Mouse (Mus musculus) erythroblast, adult 5-6 weeks (primary cell): Measurements from ENCODE around the gene Sidt1. TPM values are rescaled to one million over a fixed set of nuclear protein-coding genes. Genes with fewer than 3 reads are reported as not detected.
A peak's percentile ranks its signal among the peaks of the same experiment; 100 is the strongest.
"Not testable (repeated sequence)": the region's sequence is repeated elsewhere in the genome, so short reads cannot be mapped to it uniquely, and the experiment has no call there.

ENCODE experiments used
- ATAC-seq: replicated peaks from 2 replicates; pipeline ENCODE4 v1.8.0; 2016; ENCODE audit warnings: moderate number of reproducible peaks, mild to moderate bottlenecking, moderate TSS enrichment, inconsistent platforms; ENCODE audit not compliant: poor library complexity, low FRiP score, severe bottlenecking
- total RNA-seq, 2 experiments: library from RNA; stranded (forward) in 1 of 2; stranded (reverse) in 1 of 2; fragments of 150-400 nt in 1 of 2; fragments of 200-764, 138-1000 nt in 1 of 2; gene quantifications; 2 replicates each; pipeline versions ENCODE4 v1.2.3 to v1.2.4; 2015 to 2017; ENCODE audit warnings: low replicate concordance in 2 of 2

Sidt1 gene
- total RNA-seq, 2 experiments from 2014 or later = 0.19 TPM; not detected in 1

DNA sequence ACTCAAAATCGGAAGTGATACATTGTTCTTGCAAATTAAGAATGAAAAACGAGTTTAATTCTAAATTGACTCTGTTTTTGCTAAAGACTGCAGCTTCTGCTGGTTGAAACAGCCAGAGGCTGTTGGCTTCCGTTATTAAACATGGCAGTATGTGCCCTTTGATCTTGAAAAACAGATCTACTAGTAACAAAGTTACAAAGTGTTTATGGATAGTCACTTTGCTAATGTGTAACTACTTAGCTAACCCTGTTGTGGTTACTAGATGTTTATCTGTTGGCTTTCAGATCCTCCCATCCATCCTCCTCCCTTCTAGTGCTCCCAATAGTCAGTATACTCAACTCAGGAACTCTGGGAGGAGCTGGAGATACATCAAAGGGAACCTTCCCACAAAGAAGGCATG, 27.4 kb downstream of the Sidt1 start:
- ATAC-seq = no peak

DNA sequence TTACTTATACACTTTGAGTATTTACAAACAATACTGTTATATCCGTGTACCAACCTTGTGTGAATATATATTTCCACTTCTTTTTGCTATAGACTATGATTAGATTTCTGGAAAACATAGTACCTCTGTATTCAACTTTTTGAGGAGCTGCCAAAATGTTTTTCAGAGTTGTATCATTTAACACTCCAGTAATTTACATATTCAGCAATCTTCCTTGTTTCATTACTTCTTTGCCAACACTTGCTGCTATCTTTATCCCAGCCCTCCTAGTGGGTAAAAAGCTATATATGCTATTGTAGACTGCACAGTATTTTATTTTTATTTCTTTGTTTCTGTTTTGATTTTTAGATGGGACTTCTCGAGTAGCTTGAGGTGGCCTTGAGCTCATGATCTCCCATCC, 29.2 kb downstream of the Sidt1 start:
- no peak for ATAC-seq

DNA sequence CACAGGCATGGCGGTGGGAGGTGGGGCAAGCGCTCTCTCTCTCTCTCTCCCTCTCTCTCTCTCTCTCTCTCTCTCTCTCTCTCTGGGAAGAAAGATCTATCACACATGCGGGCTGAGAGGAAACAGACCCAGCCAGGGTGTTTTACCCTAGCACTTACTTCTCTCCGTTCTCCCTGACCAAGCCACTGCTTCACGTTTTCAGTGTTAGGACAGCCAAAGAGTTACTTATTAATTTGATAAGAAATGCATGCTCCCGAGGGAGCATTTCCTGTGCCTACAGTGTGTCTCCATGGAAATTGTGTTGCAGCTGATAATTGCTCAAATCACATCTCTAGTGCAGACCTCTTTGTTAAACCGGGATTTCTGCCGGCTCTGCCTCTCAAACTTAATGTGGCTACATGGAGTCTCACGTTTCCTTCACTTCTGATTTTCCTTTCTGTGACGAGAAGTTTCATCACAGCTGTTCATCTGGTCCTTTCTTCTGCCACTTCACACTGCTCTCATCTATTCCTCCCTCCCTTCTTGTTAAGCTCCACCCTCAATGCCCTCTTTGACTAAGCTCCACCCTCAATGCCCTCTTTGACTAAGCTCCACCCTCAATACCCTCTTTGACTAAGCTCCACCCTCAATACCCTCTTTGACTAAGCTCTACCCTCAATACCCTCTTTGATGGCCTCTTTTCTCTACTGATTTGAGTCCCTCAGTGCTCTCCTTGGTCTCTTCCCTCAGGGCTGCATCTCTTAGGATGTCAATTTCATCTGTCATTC, 30.7 kb downstream of the Sidt1 start:
- ATAC-seq = no peak

DNA sequence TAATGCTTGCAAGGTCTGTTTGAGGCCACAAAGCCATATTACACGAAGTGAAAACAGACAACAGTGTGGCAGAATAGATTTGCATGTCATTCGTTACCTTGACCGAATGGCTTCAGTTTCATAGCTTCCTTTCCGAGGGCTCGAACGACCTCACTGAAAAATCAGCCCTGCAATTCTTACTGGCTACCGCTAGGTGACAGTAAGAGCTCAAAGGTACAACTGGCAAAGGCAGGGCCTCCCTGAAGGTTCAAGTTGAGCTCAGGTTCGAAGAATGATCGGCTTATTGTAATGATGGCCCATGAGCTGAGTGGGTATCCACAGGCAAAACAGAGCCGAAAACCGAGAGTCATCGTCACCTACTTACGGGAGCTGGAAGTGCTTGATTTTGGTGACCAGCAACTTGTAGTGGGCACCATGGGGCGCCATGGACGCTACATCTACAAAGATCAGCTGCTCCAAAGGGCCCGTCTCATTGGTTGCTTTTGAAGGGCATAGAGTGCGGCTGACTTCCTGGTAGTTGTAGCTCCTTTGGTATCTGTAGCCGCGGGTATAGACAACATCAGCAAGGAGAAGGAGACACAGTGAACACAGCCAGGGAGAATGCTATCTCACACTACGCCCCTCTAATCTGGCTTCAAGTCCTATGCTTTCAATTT, 33.4 kb downstream of the Sidt1 start:
- no peak for ATAC-seq

DNA sequence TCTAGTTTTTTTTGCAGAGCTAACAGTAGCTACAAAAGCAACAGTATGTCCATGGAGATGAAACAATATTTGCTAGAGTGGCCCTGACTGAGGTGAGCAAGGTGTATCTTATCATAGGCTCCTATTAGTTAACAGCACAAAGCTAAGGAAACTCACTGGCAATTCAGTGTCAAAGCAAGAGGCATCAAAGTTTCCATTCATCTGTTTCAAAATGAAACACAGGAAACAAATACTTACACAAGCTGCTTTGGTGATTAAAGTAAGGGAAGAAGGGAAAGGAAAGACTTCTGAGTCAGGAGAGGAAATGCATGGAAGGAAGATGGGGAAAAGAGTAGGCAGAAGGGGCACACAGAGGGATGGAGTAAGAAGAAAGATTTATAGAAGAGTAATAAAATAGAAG, 39.0 kb downstream of the Sidt1 start:
- ATAC-seq = no peak

DNA sequence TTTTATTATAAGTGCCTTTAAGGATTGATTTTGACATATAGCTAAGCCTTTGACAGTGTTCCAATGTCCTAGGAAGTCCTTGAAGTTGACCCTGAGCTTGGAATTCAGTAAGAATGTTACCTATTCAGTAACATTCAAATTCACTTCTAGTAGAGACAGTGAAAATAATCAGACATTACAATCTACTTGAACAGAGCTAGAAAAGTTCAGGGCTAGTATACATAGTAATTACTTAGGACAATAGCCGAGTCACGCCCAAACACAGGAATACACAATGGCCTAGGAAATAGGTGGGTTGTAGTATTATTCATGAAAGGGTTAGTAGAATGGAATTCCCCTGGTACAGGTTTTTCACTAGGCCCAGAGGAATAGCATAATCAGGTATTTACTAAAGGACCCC, 40.3 kb downstream of the Sidt1 start:
- ATAC-seq = not testable (repeated sequence)

DNA sequence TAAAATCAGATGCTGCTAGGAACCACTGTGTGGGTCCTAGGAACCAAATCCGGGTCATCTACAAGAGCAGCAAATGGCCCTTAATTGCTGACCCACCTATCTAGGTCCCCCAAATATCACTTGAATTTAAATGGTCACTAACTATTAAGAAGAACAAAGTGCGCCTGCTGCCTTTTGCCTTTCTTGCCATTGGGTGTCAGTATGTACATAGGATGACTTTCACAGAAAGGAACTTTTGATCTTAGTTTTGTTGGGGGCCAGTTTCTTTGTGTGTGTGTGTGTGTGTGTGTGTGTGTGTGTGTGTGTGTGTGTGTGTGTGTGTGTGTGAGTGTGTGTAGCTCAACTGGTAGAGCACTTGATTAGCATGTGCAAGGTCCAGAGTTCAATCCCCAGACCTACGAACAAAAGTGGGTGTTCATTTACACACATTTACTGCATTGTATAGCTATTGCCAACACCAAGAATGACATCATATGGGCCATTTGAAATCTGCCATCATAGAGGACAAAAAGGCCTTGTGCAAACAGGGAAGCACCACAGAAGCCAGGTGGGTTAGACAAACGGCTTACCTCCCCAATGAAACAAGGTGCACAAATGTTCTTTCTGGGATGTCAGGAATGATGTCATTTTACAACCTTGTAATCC, 43.9 kb downstream of the Sidt1 start:
- no peak for ATAC-seq

DNA sequence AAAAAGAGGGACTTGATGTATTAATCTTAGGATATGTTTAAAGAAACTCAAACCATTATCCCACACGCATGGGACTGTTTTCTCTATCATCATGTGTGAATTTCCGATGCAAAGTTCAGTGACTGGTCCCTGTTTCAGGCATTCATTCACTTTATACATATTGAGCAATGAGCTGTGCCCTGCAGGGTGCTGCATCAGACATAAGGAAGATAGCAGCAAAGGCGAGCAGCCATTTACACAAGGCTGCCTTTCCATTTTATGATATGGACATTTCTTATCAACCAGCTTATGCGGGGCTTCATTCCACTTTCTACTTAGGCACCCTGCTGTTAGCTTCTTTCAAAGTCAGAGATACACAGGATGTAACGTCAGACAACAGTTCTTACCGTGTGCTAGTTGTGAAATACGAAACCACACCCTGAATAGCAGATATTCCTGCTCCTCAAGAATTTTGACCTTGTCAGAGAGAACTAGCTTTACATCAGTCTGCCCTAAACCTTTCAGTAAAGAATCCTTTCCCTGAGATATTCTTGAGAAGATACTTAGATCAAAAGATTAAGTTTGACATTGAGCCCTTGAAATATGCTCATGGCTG, 45.5 kb downstream of the Sidt1 start:
- no peak for ATAC-seq

DNA sequence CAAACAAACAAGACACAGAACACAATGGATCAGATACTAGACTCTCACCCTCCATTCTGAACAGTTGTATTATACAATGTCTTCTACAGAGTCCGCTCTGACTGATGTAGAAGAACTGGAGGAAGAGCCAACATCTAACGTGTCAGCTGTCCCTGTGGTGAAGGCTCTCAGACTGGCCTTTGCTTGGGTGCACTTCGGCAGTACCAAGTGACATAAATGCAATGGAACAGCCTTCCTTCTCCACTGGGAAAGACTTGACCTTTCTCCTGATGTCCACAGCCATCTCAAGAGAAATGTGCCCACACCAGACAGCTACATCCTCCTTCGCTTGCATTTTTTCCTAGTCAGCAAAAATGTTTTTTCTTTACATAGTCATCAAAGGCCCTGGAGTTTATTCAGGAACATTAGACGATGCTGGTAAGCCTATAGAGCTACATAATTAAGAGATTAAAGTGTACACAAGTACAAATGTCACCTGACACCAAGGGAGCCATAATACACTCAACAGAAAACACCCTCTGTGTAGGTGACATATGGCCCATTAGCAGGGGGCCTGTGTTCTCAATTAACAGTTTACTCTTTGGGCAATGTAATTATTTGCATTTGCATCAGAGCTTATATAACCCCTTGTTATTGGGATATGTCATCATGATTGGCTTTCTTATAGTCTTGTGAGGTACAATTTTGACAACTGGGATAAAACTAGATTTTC, 50.2 kb downstream of the Sidt1 start:
- ATAC-seq = no peak

DNA sequence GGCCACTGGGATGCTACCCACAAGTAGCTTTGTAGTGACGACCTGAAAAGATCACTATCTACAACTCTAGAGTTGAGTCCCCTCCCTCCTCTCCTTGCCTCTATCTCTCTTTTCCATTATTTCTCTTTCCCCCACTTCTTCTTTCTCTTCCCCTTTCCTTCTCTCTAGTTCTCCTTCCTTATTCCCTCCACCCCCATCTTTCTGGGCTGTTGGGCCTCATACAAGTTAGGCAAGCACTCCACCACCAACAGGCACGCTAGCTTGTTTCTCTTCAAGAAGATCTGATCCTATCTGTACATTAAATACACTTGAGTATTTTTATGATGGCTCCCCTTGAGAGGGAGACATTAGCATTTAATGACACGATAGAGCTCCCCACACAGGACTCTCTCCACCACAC, 51.0 kb downstream of the Sidt1 start:
- no peak for ATAC-seq

DNA sequence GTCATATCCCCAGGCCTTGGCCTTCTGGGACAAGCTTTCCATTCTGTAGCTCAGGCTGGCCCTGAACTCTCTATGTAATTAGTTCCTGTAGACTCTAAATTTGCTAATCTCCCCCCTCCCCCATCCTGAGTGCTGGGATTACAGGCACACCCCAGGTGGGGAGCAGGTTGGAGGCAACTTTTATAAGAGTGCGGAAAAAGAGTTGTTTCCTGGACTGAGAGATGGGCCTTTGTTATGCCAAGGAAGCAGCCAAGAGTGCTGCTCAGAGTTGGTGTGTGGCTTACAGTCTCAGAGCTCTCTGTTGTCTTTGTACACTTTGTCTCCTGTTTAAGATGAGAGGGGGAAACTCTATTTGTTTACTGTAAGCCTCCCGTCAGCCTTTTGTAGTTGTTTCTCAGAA, 52.2 kb downstream of the Sidt1 start:
- no peak for ATAC-seq

DNA sequence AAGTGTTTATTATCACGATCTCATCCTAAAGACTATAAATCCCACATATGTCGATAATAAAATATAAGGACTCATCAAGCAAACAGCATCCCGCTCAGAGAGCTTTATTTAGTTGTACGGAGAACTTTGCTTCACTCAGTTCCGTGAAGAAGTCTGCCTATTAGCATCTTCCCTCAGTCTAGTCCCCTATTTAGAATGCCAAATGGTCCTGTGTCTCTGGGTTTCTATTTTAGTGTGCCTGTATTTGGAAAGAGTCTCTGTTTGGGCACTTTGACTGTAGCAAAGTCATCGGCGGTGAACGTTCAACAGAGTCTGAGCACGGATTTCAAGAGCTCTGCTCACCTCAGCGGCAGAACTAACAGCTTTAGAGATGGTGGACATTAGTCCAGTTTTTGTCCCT, 55.8 kb downstream of the Sidt1 start:
- ATAC-seq = no peak

DNA sequence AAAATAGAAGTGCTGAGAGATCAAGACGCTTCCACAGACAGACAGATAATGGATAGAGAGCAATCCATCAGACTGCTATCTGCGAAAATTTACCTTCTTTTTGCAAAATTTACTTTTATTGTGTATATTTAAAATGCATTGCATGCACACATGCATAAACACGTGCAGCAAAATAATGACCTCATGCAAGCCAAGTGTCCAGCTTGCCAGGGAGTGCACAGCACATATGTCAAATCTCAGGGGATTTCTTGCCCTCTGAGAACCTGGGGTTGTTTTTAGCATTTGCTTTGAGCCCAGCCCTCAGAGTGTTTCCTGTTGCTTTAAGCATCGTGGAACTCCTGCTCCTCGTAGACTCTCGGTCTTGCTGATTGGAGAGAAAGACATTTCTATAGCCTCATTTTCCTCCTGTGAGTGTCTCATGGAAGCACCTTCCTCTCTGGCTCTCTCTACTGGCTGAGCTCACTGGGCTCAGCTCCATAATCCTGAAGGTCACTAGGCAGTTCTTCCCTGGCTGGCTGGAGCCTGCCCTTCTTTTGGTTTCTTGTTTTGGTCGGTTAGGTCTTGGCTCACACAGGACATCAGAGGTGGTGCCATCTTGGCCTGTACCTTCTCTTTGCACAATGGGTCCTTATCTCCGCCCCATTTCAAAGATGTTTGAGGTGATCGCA, 61.5 kb downstream of the Sidt1 start:
- ATAC-seq = no peak

DNA sequence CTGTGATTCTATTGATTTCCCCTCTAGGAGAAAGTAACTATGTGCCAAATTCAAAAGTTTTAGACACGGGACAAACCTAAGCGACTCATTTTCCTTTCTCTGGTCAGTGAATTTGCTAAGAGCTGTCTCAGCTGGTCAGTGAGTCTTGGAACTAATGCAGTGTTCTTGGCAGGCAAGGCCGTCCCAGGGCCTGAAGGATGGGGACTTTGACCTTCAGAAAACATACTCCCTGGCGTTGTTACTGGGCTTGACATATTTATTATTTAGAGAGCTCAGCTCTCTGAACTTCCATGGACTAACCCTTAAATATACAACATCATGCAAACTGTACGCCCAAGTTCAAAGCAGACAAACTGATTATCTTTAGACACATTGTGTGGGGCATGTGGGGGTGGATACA, 62.4 kb downstream of the Sidt1 start:
- ATAC-seq = no peak

DNA sequence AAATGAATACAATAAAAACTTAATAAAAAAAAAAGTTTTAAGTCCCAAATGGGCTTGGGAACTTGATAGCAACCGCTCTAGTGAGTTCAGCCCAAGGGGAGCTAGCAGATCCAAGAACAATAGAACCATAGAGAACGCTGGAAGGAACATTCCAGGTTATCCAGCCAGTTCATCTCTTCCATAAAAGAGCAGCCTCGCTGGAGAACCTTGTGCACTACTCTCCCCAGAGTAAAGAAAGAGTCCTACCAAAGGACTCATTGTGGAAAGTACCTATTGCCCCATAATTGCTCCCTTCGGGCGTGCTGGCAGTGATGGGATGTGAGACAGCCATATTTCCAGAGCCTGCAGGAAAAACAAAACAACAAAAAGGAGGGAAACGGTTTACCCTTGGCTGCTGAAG, 63.4 kb downstream of the Sidt1 start:
- ATAC-seq = no peak

DNA sequence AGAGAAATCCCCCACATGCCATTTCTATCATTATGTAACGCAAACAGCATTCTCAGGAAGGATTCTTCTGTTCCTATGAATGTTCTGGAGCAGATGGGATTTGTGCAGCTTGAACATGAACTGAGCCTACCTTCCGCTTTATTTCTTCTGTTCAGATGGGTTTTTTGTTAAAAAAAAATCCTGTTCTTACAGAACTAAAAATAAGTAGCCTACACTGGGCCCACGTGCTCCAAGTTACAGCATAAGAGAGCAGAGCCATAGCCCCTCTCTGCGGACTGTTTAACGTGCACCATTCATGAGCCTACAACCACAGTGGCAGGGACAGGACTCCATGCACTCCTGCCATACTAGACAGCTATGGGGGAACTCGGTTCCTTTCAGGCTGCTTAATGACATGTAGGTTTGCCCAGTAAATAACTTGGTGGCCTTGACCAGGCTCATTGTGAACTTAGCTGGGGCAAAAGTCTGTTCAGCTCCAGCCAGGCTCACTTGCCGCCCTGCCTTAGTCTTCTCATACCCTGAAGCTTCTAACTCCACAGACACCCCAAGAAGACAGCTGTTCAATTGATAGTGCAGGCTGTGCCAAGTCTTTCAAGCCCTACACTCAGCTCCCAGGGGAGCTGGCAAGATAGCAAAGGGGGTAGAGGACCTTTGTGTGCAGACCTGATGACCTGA, 64.3 kb downstream of the Sidt1 start:
- ATAC-seq = no peak

DNA sequence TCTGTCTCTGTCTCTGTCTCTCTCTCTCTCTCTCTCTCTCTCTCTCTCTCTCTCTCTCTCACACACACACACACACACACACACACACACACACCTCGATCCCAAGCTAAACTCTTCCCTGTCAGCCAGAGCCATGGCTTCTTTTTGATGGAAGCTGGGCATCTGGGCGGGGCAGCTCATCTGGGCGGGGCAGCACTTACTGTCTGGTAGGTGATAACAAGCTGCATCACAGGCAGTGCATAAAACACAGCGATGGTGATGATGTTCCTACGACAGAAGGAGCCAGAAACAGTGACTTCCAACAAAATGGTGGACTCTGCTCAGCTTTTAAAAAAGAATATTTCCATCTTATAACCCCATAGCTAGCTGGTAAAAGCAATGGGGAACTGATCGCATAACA, 67.4 kb downstream of the Sidt1 start:
- peak; percentile 97 for ATAC-seq

DNA sequence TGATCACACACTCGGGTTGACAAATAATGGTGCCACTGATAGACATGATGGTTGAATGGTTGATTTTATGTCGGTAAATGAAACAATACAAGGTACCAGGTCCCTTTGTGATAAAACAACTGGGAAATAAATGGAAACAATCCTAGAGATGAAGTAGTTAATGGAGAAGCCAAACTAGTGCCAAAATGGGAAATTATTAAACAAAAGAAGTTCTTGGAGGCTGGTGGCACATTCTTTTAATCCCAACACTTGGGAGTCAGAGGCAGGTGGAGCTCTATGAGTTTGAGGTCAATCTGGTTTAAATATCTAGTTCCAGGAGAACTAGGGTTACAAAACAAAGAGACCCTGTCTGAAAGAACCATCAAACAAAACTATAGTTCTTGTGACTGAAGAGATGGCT, 68.1 kb downstream of the Sidt1 start:
- no peak for ATAC-seq

DNA sequence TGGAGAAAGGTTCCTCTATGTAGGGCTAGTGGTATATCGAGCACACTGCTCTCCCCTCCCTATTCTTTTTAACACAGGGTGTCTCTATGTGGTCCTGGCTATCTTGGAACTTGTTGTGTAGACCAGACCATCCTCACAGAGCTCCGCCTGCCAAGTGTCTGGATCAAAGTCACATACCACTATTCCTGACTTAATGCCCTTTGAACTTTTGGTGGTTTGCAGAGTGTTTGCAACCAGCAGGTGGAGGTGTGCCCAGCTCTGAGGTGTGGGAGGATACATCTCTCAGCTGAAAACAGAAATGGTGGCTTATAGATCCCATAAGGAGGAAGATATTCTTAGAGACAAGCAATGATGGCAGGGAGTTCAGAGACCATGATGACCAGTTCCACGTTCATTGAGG, 75.5 kb downstream of the Sidt1 start:
- no peak for ATAC-seq
